In genomic region chr9:48478808-48479207, GRCm38 (mm10) we compare ENCODE assay signal across 24 mouse cellular contexts. TPM values are rescaled to one million over a fixed set of nuclear protein-coding genes. Genes with fewer than 3 reads are reported as not detected.
A peak's percentile ranks its signal among the peaks of the same experiment; 100 is the strongest.
DNase-seq lines count a peak whose midpoint lies in the region; ATAC-seq and TF ChIP-seq lines count a peak whose summit lies in the region.
"Had no signal": no experiment of that assay in that cellular context is flagged by ENCODE, and none has a peak within 500 bp of the region (broad histone marks: within the 10 kb centered on the region; RNA-seq: fewer than 3 reads in every experiment).

No protein-coding gene starts in this region.

- H3K4me3 ChIP-seq in erythroblast, embryonic 14.5 days (replicated peaks) = peak overlapping the region; percentile 70
- no peak overlapping the region for H3K4me3 ChIP-seq in liver, embryonic 12.5 days
- H3K4me3 ChIP-seq in liver, postnatal 0 days (ENCODE audit: low read depth, low read length) = no peak overlapping the region
- H3K4me3 ChIP-seq in liver, embryonic 13.5 days (replicated peaks) = peak overlapping the region; percentile 83; the same call in 1 of the 2 replicates
- H3K4me3 ChIP-seq in myocyte = peak overlapping the region; percentile 57

- peaks cover 46% of the 10 kb centered on the region for H3K36me3 ChIP-seq in erythroblast, embryonic 14.5 days (ENCODE audit: control insufficient read depth)
- H3K36me3 ChIP-seq in liver, embryonic 12.5 days = peaks cover 44% of the 10 kb centered on the region
- peaks cover 9% of the 10 kb centered on the region; the same call in 1 of the 2 replicates for H3K36me3 ChIP-seq in liver, postnatal 0 days (replicated peaks; ENCODE audit: insufficient read depth, low read length)
- H3K36me3 ChIP-seq in liver, embryonic 13.5 days = peaks cover 41% of the 10 kb centered on the region
- H3K36me3 ChIP-seq in myocyte (ENCODE audit: control insufficient read depth, insufficient read depth) = peaks cover 10% of the 10 kb centered on the region

- TF ChIP-seq CTCF in liver, postnatal 0 days (IDR thresholded peaks at IDR 0.05; ENCODE audit: low read depth) = no peak

- H3K9me3 ChIP-seq in erythroblast, embryonic 14.5 days (ENCODE audit: control insufficient read depth, low read length) = no peaks in the 10 kb centered on the region
- H3K9me3 ChIP-seq in liver, embryonic 12.5 days (replicated peaks) = no peaks in the 10 kb centered on the region
- no peaks in the 10 kb centered on the region for H3K9me3 ChIP-seq in liver, postnatal 0 days (ENCODE audit: low read length)
- no peaks in the 10 kb centered on the region for H3K9me3 ChIP-seq in liver, embryonic 13.5 days (replicated peaks)
- H3K9me3 ChIP-seq: embryonic facial prominence, embryonic 10.5 days; embryonic facial prominence, embryonic 13.5 days; forebrain, embryonic 13.5 days had no signal

- no peaks in the 10 kb centered on the region for H3K27me3 ChIP-seq in erythroblast, embryonic 14.5 days (ENCODE audit: control insufficient read depth)
- H3K27me3 ChIP-seq in liver, embryonic 12.5 days (replicated peaks) = no peaks in the 10 kb centered on the region
- no peaks in the 10 kb centered on the region for H3K27me3 ChIP-seq in liver, postnatal 0 days (ENCODE audit: insufficient read depth, low read length)
- no peaks in the 10 kb centered on the region for H3K27me3 ChIP-seq in liver, embryonic 13.5 days
- no peaks in the 10 kb centered on the region for H3K27me3 ChIP-seq in myocyte (ENCODE audit: control insufficient read depth, insufficient read depth, insufficient read length)
- H3K27me3 ChIP-seq: embryonic facial prominence, embryonic 13.5 days; forebrain, embryonic 13.5 days had no signal

- no peak overlapping the region for H3K9ac ChIP-seq in liver, embryonic 12.5 days
- no peak overlapping the region for H3K9ac ChIP-seq in liver, postnatal 0 days (replicated peaks)
- H3K9ac ChIP-seq in liver, embryonic 13.5 days = 0 out of 2 replicates have a peak overlapping the region, but pooled peaks have one; percentile 92
- H3K9ac ChIP-seq: hindbrain, embryonic 14.5 days had no signal

- peaks cover 67% of the 10 kb centered on the region for H3K4me1 ChIP-seq in erythroblast, embryonic 14.5 days (ENCODE audit: control insufficient read depth)
- H3K4me1 ChIP-seq in liver, embryonic 12.5 days = peaks cover 50% of the 10 kb centered on the region
- H3K4me1 ChIP-seq in liver, postnatal 0 days (ENCODE audit: insufficient read depth) = peaks cover 7% of the 10 kb centered on the region; the same call in 1 of the 2 replicates
- H3K4me1 ChIP-seq in liver, embryonic 13.5 days (replicated peaks) = peaks cover 51% of the 10 kb centered on the region

- no peak overlapping the region for H3ac ChIP-seq in myocyte (ENCODE audit: control insufficient read depth, insufficient read length)

- no peak for TF ChIP-seq EP300 in liver, postnatal 0 days (IDR thresholded peaks at IDR 0.05; ENCODE audit: low read depth)

- H3K4me2 ChIP-seq in liver, embryonic 12.5 days = peak overlapping the region; percentile 96
- no peak overlapping the region for H3K4me2 ChIP-seq in liver, postnatal 0 days (ENCODE audit: low read depth, low read length)
- H3K4me2 ChIP-seq in liver, embryonic 13.5 days = peak overlapping the region; percentile 96
- no peak overlapping the region for H3K4me2 ChIP-seq in myocyte (ENCODE audit: low read depth)

- peaks cover 19% of the 10 kb centered on the region for H3K79me2 ChIP-seq in myocyte (ENCODE audit: control insufficient read depth, insufficient read depth)

- H3K27ac ChIP-seq in liver, embryonic 12.5 days = no peak overlapping the region
- H3K27ac ChIP-seq in liver, postnatal 0 days (ENCODE audit: low read depth) = no peak overlapping the region
- no peak overlapping the region for H3K27ac ChIP-seq in liver, embryonic 13.5 days
- H3K27ac ChIP-seq: embryonic facial prominence, embryonic 10.5 days; embryonic facial prominence, embryonic 13.5 days; forebrain, embryonic 13.5 days; hindbrain, embryonic 14.5 days; hindbrain, postnatal 0 days had no signal

- 64% methylated on average over 4 of the region's 4 CpGs for WGBS in liver, embryonic 12.5 days (ENCODE audit: insufficient replicate concordance)
- 73% methylated on average over 4 of the region's 4 CpGs for WGBS in liver, postnatal 0 days (ENCODE audit: insufficient replicate concordance)
- WGBS in liver, embryonic 13.5 days (ENCODE audit: insufficient replicate concordance) = 57% methylated on average over 4 of the region's 4 CpGs

- TF ChIP-seq POLR2A in myocyte (IDR thresholded peaks at IDR 0.05; ENCODE audit: insufficient read length, low read depth) = no peak

- no peak for DNase-seq in liver, postnatal 0 days
- no peak for DNase-seq in liver, embryonic 13.5 days
- DNase-seq in right cerebral cortex, postnatal 25 days = no peak
- DNase-seq: adrenal gland, adult 8-10 months; adrenal gland, postnatal 25 days; cerebellum, adult 11-12 months; cerebellum, adult 8-10 months; cerebellum, postnatal 10 days; cerebellum, postnatal 36 days; embryo, embryonic 11 days; gastrocnemius, postnatal 10 days; gastrocnemius, postnatal 36 days had no signal

- no peak for ATAC-seq in erythroblast, adult 5-6 weeks (replicated peaks; ENCODE audit: low FRiP score, poor library complexity, severe bottlenecking)
- ATAC-seq in liver, embryonic 12.5 days = no peak
- no peak for ATAC-seq in liver, postnatal 0 days
- ATAC-seq in liver, embryonic 13.5 days (ENCODE audit: low read depth) = no peak
- ATAC-seq in inflammation-experienced regulatory T-cells, adult 6 months = no peak
- ATAC-seq: activated CD4-positive, CD25-positive, alpha-beta regulatory T cell, adult 4 months; forebrain, embryonic 13.5 days; forebrain, embryonic 16.5 days; hindbrain, postnatal 0 days had no signal

TF ChIP-seq in myocyte, 11 proteins besides CTCF, POLR2A, EP300 and RAD21:
- TF ChIP-seq REST (IDR thresholded peaks at IDR 0.05; ENCODE audit: insufficient read depth, insufficient read length) (no peak), TCF3 (IDR thresholded peaks at IDR 0.05; ENCODE audit: insufficient read length, low read depth) (no peak), POLR2AphosphoS2 (IDR thresholded peaks at IDR 0.05; ENCODE audit: insufficient read length, low read depth) (no peak), E2F4 (IDR thresholded peaks at IDR 0.05; ENCODE audit: insufficient read depth) (no peak), MAX (IDR thresholded peaks at IDR 0.05; ENCODE audit: low read depth) (no peak)

RNA-seq across cellular contexts. Expression of gene Rexo2, which starts 1.6 kb away (rescaled TPM):
- polyA plus RNA-seq in erythroblast, embryonic 14.5 days (2012) = 5.0 and 8.3 TPM in 2 replicates
- 47.8 and 50.8 TPM in 2 replicates for total RNA-seq in erythroblast, adult 5-6 weeks (2015; ENCODE audit: low replicate concordance)
- total RNA-seq in erythroblast, adult 5-6 weeks (2017; ENCODE audit: low replicate concordance) = 26.6 and 36.7 TPM in 2 replicates
- polyA plus RNA-seq in liver, embryonic 12.5 days (2016; fragmentation: Nextera tagmentation; extraction: Ambion mirVana) = 165 and 172 TPM in 2 replicates
- polyA plus RNA-seq in liver, postnatal 0 days (2015; fragmentation: Nextera tagmentation; extraction: Ambion mirVana) = 61.5 and 65.9 TPM in 2 replicates
- polyA plus RNA-seq in liver, embryonic 13.5 days (2015; fragmentation: Nextera tagmentation; extraction: Ambion mirVana) = 153 and 162 TPM in 2 replicates
- polyA plus RNA-seq in myocyte (2012; fragmentation: generic; extraction: Trizol) = 163 TPM
- 100 to 1,000 TPM; 140 to 206 (median 176) TPM for polyA plus RNA-seq in inflammation-experienced regulatory T-cells, adult 6 months (2017; shearing (Covaris generic))

RNA-seq across cellular contexts. Expression of gene Rbm7, which starts 16.3 kb away (rescaled TPM):
- polyA plus RNA-seq in erythroblast, embryonic 14.5 days (2012) = 0.88 and 1.6 TPM in 2 replicates
- 29.2 and 38.9 TPM in 2 replicates for total RNA-seq in erythroblast, adult 5-6 weeks (2015; ENCODE audit: low replicate concordance)
- total RNA-seq in erythroblast, adult 5-6 weeks (2017; ENCODE audit: low replicate concordance) = 31.5 and 31.8 TPM in 2 replicates
- 72.1 and 73.6 TPM in 2 replicates for polyA plus RNA-seq in liver, embryonic 12.5 days (2016; fragmentation: Nextera tagmentation; extraction: Ambion mirVana)
- polyA plus RNA-seq in liver, postnatal 0 days (2015; fragmentation: Nextera tagmentation; extraction: Ambion mirVana) = 52.1 and 54.0 TPM in 2 replicates
- polyA plus RNA-seq in liver, embryonic 13.5 days (2015; fragmentation: Nextera tagmentation; extraction: Ambion mirVana) = 65.7 and 76.7 TPM in 2 replicates
- polyA plus RNA-seq in myocyte (2012; fragmentation: generic; extraction: Trizol) = 12.3 TPM
- 100 to 1,000 TPM; 131 to 144 (median 138) TPM for polyA plus RNA-seq in inflammation-experienced regulatory T-cells, adult 6 months (2017; shearing (Covaris generic))

RNA-seq across cellular contexts. Expression of gene Gm5617, which starts 16.4 kb away (rescaled TPM):
- polyA plus RNA-seq in erythroblast, embryonic 14.5 days (2012) = 7.7 and 11.6 TPM in 2 replicates
- not detected in 2 replicates for total RNA-seq in erythroblast, adult 5-6 weeks (2015; ENCODE audit: low replicate concordance)
- 1.6 and 3.2 TPM in 2 replicates for total RNA-seq in erythroblast, adult 5-6 weeks (2017; ENCODE audit: low replicate concordance)
- polyA plus RNA-seq in liver, embryonic 12.5 days (2016; fragmentation: Nextera tagmentation; extraction: Ambion mirVana) = 22.1 and 22.4 TPM in 2 replicates
- 62.8 and 64.2 TPM in 2 replicates for polyA plus RNA-seq in liver, postnatal 0 days (2015; fragmentation: Nextera tagmentation; extraction: Ambion mirVana)
- polyA plus RNA-seq in liver, embryonic 13.5 days (2015; fragmentation: Nextera tagmentation; extraction: Ambion mirVana) = 16.2 and 17.3 TPM in 2 replicates
- 41.3 TPM for polyA plus RNA-seq in myocyte (2012; fragmentation: generic; extraction: Trizol)
- polyA plus RNA-seq in inflammation-experienced regulatory T-cells, adult 6 months (2017; shearing (Covaris generic)) = 10 to 100 TPM; 20.5 to 31.8 (median 22.9) TPM

Comparison
In these comparisons a context has a peak if more than half of its experiments do, and no peak if none do; other contexts are left out.
1. H3K4me3 ChIP-seq: peak in erythroblast, embryonic 14.5 days (single experiment), liver, embryonic 13.5 days (single experiment) and myocyte (single experiment); none in liver, embryonic 12.5 days (single experiment) and liver, postnatal 0 days (single experiment).
2. H3K4me2 ChIP-seq: peak in liver, embryonic 12.5 days (single experiment) and liver, embryonic 13.5 days (single experiment); none in liver, postnatal 0 days (single experiment) and myocyte (single experiment).